Mouse (Mus musculus) MEL (cell line): ENCODE measurements around the gene Snap23. TPM values are rescaled to one million over a fixed set of nuclear protein-coding genes. Genes with fewer than 3 reads are reported as not detected.

Source experiments
- DNase-seq: peaks from one replicate; pipeline ENCODE4 v3.0.0; 2011; ENCODE audit warnings: low read depth, low spot score
- H3K27ac ChIP-seq: 2 replicates; pipeline ENCODE4 v1.5.1; 2012; ENCODE audit warnings: low read depth, mild to moderate bottlenecking, control low read depth, low read length, moderate library complexity; ENCODE audit not compliant: control insufficient read depth
- H3K27me3 ChIP-seq, 2 experiments: fragments of 150-350 bp in 1 of 2; sonication (generic) in 1 of 2; 2 replicates each; pipeline ENCODE4 v1.6.1; 2012; ENCODE audit warnings: low read length in 2 of 2, mild to moderate bottlenecking in 2 of 2, improper control_type of control experiment in 1 of 2, moderate library complexity in 1 of 2; ENCODE audit not compliant: insufficient read depth in 2 of 2, control insufficient read depth in 1 of 2
- H3K36me3 ChIP-seq, 2 experiments: 2 replicates each; pipeline ENCODE4 v1.6.1; 2012 to 2014; ENCODE audit warnings: low read length in 2 of 2, improper control_type of control experiment in 1 of 2, inconsistent platforms in 1 of 2, mild to moderate bottlenecking in 1 of 2; ENCODE audit not compliant: insufficient read depth in 2 of 2, control insufficient read depth in 1 of 2
- H3K4me1 ChIP-seq, 2 experiments: fragments of 150-350 bp in 1 of 2; sonication (generic) in 1 of 2; 2 replicates each; pipeline ENCODE4 v1.6.1; 2012; ENCODE audit warnings: low read length in 2 of 2, improper control_type of control experiment in 1 of 2, mild to moderate bottlenecking in 1 of 2; ENCODE audit not compliant: insufficient read depth in 2 of 2, control insufficient read depth in 1 of 2
- H3K4me3 ChIP-seq, 2 experiments: fragments of 150-350 bp in 1 of 2; sonication (generic) in 1 of 2; 2 replicates each; pipeline ENCODE4 v1.5.1; 2012; ENCODE audit warnings: low read depth in 2 of 2, low read length in 2 of 2, mild to moderate bottlenecking in 2 of 2, moderate library complexity in 2 of 2, control low read depth in 1 of 2, improper control_type of control experiment in 1 of 2; ENCODE audit not compliant: control insufficient read depth in 1 of 2, insufficient read depth in 1 of 2
- H3K79me2 ChIP-seq: 2 replicates; pipeline ENCODE4 v1.6.1; 2012; ENCODE audit warnings: mild to moderate bottlenecking, low read length, moderate library complexity; ENCODE audit not compliant: control insufficient read depth, poor library complexity, insufficient read depth
- H3K9ac ChIP-seq: 2 replicates; pipeline ENCODE4 v1.6.1; 2012; ENCODE audit warnings: low read depth, mild to moderate bottlenecking, control low read depth, low read length, moderate library complexity; ENCODE audit not compliant: control insufficient read depth, poor library complexity, severe bottlenecking
- H3K9me3 ChIP-seq: fragments of 150-350 bp; sonication (generic); replicated peaks from 2 replicates; pipeline ENCODE4 v1.6.1; 2012; ENCODE audit warnings: mild to moderate bottlenecking, low read length, improper control_type of control experiment, moderate library complexity; ENCODE audit not compliant: insufficient read depth
- BHLHE40 ChIP-seq: IDR thresholded peaks from 2 replicates; pipeline ENCODE4 v1.6.1; 2012; ENCODE audit warnings: low read depth, mild to moderate bottlenecking, inconsistent platforms, low read length, improper control_type of control experiment, borderline replicate concordance
- CHD1 ChIP-seq: IDR thresholded peaks from 2 replicates; pipeline ENCODE4 v1.6.1; 2012; ENCODE audit warnings: low read depth, mild to moderate bottlenecking, inconsistent platforms, low read length, improper control_type of control experiment
- CHD2 ChIP-seq: IDR thresholded peaks from 2 replicates; pipeline ENCODE4 v1.6.1; 2011; ENCODE audit warnings: low read length, improper control_type of control experiment
- CTCF ChIP-seq, 3 experiments: IDR thresholded peaks in 2 of 3; conservative IDR thresholded peaks in 1 of 3; 2 replicates each; pipeline ENCODE4 v1.5.1; 2011 to 2012; ENCODE audit warnings: low read length in 3 of 3, low read depth in 2 of 3, mild to moderate bottlenecking in 2 of 3, improper control_type of control experiment in 1 of 3, inconsistent platforms in 1 of 3, mixed read lengths in 1 of 3, moderate library complexity in 1 of 3; ENCODE audit not compliant: control insufficient read depth in 1 of 3, insufficient read depth in 1 of 3, poor library complexity in 1 of 3, severe bottlenecking in 1 of 3
- ELF1 ChIP-seq: IDR thresholded peaks from 2 replicates; pipeline ENCODE4 v1.6.1; 2014; ENCODE audit warnings: low read depth, mild to moderate bottlenecking, inconsistent platforms, low read length, improper control_type of control experiment, moderate library complexity
- EP300 ChIP-seq, 2 experiments: IDR thresholded peaks; 2 replicates each; pipeline ENCODE4 v1.6.1; 2011; ENCODE audit warnings: improper control_type of control experiment in 2 of 2, low read length in 2 of 2, low read depth in 1 of 2, mild to moderate bottlenecking in 1 of 2
- ETS1 ChIP-seq: IDR thresholded peaks from 2 replicates; pipeline ENCODE4 v1.6.1; 2012; ENCODE audit warnings: low read depth, mild to moderate bottlenecking, inconsistent platforms, low read length, improper control_type of control experiment, moderate library complexity
- GABPA ChIP-seq: IDR thresholded peaks from 2 replicates; pipeline ENCODE4 v1.6.1; 2012; ENCODE audit warnings: low read depth, mild to moderate bottlenecking, inconsistent platforms, low read length, improper control_type of control experiment, moderate library complexity
- GATA1 ChIP-seq: IDR thresholded peaks from 2 replicates; pipeline ENCODE4 v1.6.1; 2011; ENCODE audit warnings: low read depth, low read length, improper control_type of control experiment
- HCFC1 ChIP-seq: IDR thresholded peaks from 2 replicates; pipeline ENCODE4 v1.6.1; 2012; ENCODE audit warnings: low read depth, mild to moderate bottlenecking, inconsistent platforms, low read length, improper control_type of control experiment, moderate library complexity
- KAT2A ChIP-seq: conservative IDR thresholded peaks from 2 replicates; pipeline ENCODE4 v1.6.1; 2012; ENCODE audit warnings: low read depth, low read length, improper control_type of control experiment, inconsistent platforms
- MAZ ChIP-seq: IDR thresholded peaks from 2 replicates; pipeline ENCODE4 v1.6.1; 2012; ENCODE audit warnings: low read depth, mild to moderate bottlenecking, inconsistent platforms, low read length, improper control_type of control experiment
- MXI1 ChIP-seq: IDR thresholded peaks from 2 replicates; pipeline ENCODE4 v1.6.1; 2011; ENCODE audit warnings: mild to moderate bottlenecking, low read depth, low read length, improper control_type of control experiment
- MYB ChIP-seq: IDR thresholded peaks from 2 replicates; pipeline ENCODE4 v1.6.1; 2011; ENCODE audit warnings: mild to moderate bottlenecking, low read depth, low read length, improper control_type of control experiment
- NELFE ChIP-seq: IDR thresholded peaks from 2 replicates; pipeline ENCODE4 v1.6.1; 2011; ENCODE audit warnings: low read depth, low read length, improper control_type of control experiment
- NRF1 ChIP-seq: IDR thresholded peaks from 2 replicates; pipeline ENCODE4 v1.6.1; 2014; ENCODE audit warnings: low read depth, mild to moderate bottlenecking, inconsistent platforms, low read length, improper control_type of control experiment, moderate library complexity; ENCODE audit not compliant: poor library complexity, insufficient read depth, severe bottlenecking
- POLR2A ChIP-seq, 2 experiments: IDR thresholded peaks; 2 replicates each; pipeline ENCODE4 v1.6.1; 2011 to 2012; ENCODE audit warnings: low read length in 2 of 2, mild to moderate bottlenecking in 2 of 2, control low read depth in 1 of 2, improper control_type of control experiment in 1 of 2, low read depth in 1 of 2, moderate library complexity in 1 of 2; ENCODE audit not compliant: control insufficient read depth in 1 of 2, insufficient read depth in 1 of 2, poor library complexity in 1 of 2
- POLR2AphosphoS2 ChIP-seq: IDR thresholded peaks from 2 replicates; pipeline ENCODE4 v1.6.1; 2011; ENCODE audit warnings: low read length, improper control_type of control experiment
- POLR2AphosphoS5 ChIP-seq: IDR thresholded peaks from 2 replicates; pipeline ENCODE4 v1.6.1; 2012; ENCODE audit warnings: low read depth, borderline replicate concordance, mild to moderate bottlenecking, inconsistent platforms, low read length, moderate library complexity, mixed read lengths
- RAD21 ChIP-seq: IDR thresholded peaks from 2 replicates; pipeline ENCODE4 v1.6.1; 2011; ENCODE audit warnings: mild to moderate bottlenecking, low read depth, low read length, improper control_type of control experiment
- RCOR1 ChIP-seq: IDR thresholded peaks from 2 replicates; pipeline ENCODE4 v1.6.1; 2012; ENCODE audit warnings: low read depth, mild to moderate bottlenecking, inconsistent platforms, low read length, improper control_type of control experiment
- SIN3A ChIP-seq: IDR thresholded peaks from 2 replicates; pipeline ENCODE4 v1.6.1; 2012; ENCODE audit warnings: low read length, improper control_type of control experiment, inconsistent platforms
- SMC3 ChIP-seq: IDR thresholded peaks from 2 replicates; pipeline ENCODE4 v1.6.1; 2011; ENCODE audit warnings: low read depth, low read length, improper control_type of control experiment
- TAL1 ChIP-seq: IDR thresholded peaks from 2 replicates; pipeline ENCODE4 v1.6.1; 2012; ENCODE audit warnings: mild to moderate bottlenecking, inconsistent platforms, low read length, moderate library complexity, mixed read lengths
- TBP ChIP-seq: IDR thresholded peaks from 2 replicates; pipeline ENCODE4 v1.8.0; 2011; ENCODE audit warnings: low read depth, low read length, improper control_type of control experiment
- TCF12 ChIP-seq: IDR thresholded peaks from 2 replicates; pipeline ENCODE4 v1.6.1; 2014; ENCODE audit warnings: low read depth, mild to moderate bottlenecking, inconsistent platforms, low read length, improper control_type of control experiment, moderate library complexity
- USF1 ChIP-seq: IDR thresholded peaks from 2 replicates; pipeline ENCODE4 v1.6.1; 2014; ENCODE audit warnings: low read depth, mild to moderate bottlenecking, inconsistent platforms, low read length, improper control_type of control experiment, moderate library complexity
- ZC3H11A ChIP-seq: IDR thresholded peaks from 2 replicates; pipeline ENCODE4 v1.6.1; 2012; ENCODE audit warnings: low read depth, mild to moderate bottlenecking, inconsistent platforms, low read length, improper control_type of control experiment
- polyA plus RNA-seq, 2 experiments: library from polyadenylated mRNA; stranded (reverse) in 1 of 2; unstranded in 1 of 2; fragments of >175 nt in 1 of 2; fragments of >200 nt in 1 of 2; gene quantifications; 2 replicates each; pipeline versions ENCODE4 v1.2.1 to v1.2.4; 2012; ENCODE audit warnings: low replicate concordance in 2 of 2, low read depth in 1 of 2; ENCODE audit not compliant: insufficient read length in 2 of 2, insufficient read depth in 1 of 2, missing spikeins in 1 of 2
- total RNA-seq: library from RNA; depleted of rRNA; stranded (reverse); fragments of 300-350 nt; gene quantifications from 2 replicates; pipeline ENCODE4 v1.2.3, GENCODE M21; 2012

Snap23 gene
- total and polyA plus RNA-seq, 3 experiments, result 50.8 to 81.5 TPM; not detected in 1

GRCm38 (mm10) chr2:120575978-120576377 lies 8.5 kb downstream of the Snap23 start (continued):
- TF ChIP-seq CHD1, result no peak
- no peak for TF ChIP-seq POLR2AphosphoS2
- TF ChIP-seq TBP, result no peak; the same call in none of the 2 replicates
- peak; percentile 54; the same call in 1 of the 2 replicates for TF ChIP-seq ELF1
- TF ChIP-seq MYB, result no peak; the same call in 1 of the 2 replicates
- TF ChIP-seq RCOR1, result peak; percentile 91
- 0 out of 2 replicates have a peak, but pooled peaks have one; percentile 23 for TF ChIP-seq MAZ
- peak; percentile 97 for TF ChIP-seq GATA1
- TF ChIP-seq ZC3H11A, result no peak
- no peak for TF ChIP-seq USF1
- no peak for TF ChIP-seq KAT2A
- no peak for TF ChIP-seq CHD2
- TF ChIP-seq TAL1, result peak; percentile 91
- TF ChIP-seq GABPA, result no peak
- TF ChIP-seq NRF1, result no peak
- 0 out of 4 replicates have a peak, but pooled peaks of 1 of the 2 experiments have one; percentile 18 for TF ChIP-seq POLR2A (IDR thresholded peaks at IDR 0.05; ENCODE audit: control insufficient read depth in 1 of 2, insufficient read depth in 1 of 2, low read depth in 1 of 2, low read length in 2 of 2, poor library complexity in 1 of 2)
- TF ChIP-seq CTCF (IDR thresholded peaks at IDR 0.05 in 2 of 3, conservative IDR thresholded peaks at IDR 0.05 in 1 of 3; ENCODE audit: control insufficient read depth in 1 of 3, insufficient read depth in 1 of 3, low read depth in 2 of 3, low read length in 3 of 3, poor library complexity in 1 of 3, severe bottlenecking in 1 of 3), result no peak
- TF ChIP-seq EP300 (IDR thresholded peaks at IDR 0.05; ENCODE audit: low read depth in 1 of 2, low read length in 2 of 2), result peak; percentile 96 to 97
- no peak for TF ChIP-seq POLR2AphosphoS5
- peak; percentile 88 for TF ChIP-seq TCF12
- TF ChIP-seq ETS1, result peak; percentile 92
- no peak for TF ChIP-seq SMC3
- no peak for TF ChIP-seq RAD21
- no peak for TF ChIP-seq NELFE
- TF ChIP-seq MXI1, result peak; percentile 63
- TF ChIP-seq SIN3A, result peak; percentile 86

DNA sequence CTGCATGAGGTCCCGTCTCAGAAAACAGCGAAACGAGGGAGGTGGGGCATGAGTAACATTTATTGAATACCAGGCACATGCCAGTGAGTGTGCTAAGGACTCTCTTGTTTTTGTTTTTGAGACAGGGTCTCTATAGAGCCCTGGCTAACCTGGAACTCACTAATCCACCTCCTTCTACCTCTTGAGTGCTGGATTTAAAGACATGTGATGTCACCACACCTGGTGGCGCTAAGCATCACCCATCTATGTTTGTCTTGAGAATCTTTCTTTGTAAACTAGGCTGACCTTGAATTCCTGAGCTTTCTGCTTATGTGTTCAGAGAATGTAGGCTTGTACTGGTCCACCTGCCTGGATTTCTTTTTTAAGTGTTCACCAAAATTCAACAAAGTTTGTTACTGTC lies 10.3 kb downstream of the Snap23 start:
- Histone ChIP-seq H3K4me1 (peaks cover 35 to 40% of the 10 kb centered on the region in 2 experiments), H3K9me3 (no peaks in the 10 kb centered on the region), H3K79me2 (peaks cover 55% of the 10 kb centered on the region), H3K27me3 (no peaks in the 10 kb centered on the region), H3K27ac (peak overlapping the region; percentile 74), H3K9ac (no peak overlapping the region; the same call in 1 of the 2 replicates), H3K4me3 (no peak overlapping the region), H3K36me3 (peaks cover 10 to 63% of the 10 kb centered on the region in 2 experiments)
- TF ChIP-seq CHD2 (no peak), ZC3H11A (no peak), BHLHE40 (no peak), NELFE (no peak), HCFC1 (no peak), TBP (no peak), NRF1 (no peak)
- DNase-seq, result no peak
